Mouse (Mus musculus) stomach, embryonic 16.5 days (tissue): ENCODE measurements around the gene Dmap1. TPM values are rescaled to one million over a fixed set of nuclear protein-coding genes. Genes with fewer than 3 reads are reported as not detected.

Experiments used
- ATAC-seq: fragments of 200-750 bp; cut with Nextera tagmentation; 2 replicates; pipeline ENCODE4 v1.8.0; 2017; ENCODE audit warnings: moderate number of reproducible peaks, moderate TSS enrichment; ENCODE audit not compliant: insufficient read depth, low FRiP score
- H3K27ac ChIP-seq: fragments of 300-500 bp; sonication (generic); 2 replicates; pipeline ENCODE4 v1.5.1; 2014; ENCODE audit warnings: low read length
- H3K27me3 ChIP-seq: fragments of 300-500 bp; sonication (generic); 2 replicates; pipeline ENCODE4 v1.6.1; 2014; ENCODE audit warnings: low read length, control low read depth, mixed read lengths; ENCODE audit not compliant: control insufficient read depth, insufficient read depth
- H3K36me3 ChIP-seq: fragments of 300-500 bp; sonication (generic); 2 replicates; pipeline ENCODE4 v1.6.1; 2014; ENCODE audit warnings: low read length; ENCODE audit not compliant: control insufficient read depth, insufficient read depth
- H3K4me1 ChIP-seq: fragments of 300-500 bp; sonication (generic); 2 replicates; pipeline ENCODE4 v1.6.1; 2014; ENCODE audit warnings: low read length, control low read depth, mixed read lengths; ENCODE audit not compliant: control insufficient read depth, insufficient read depth
- H3K4me2 ChIP-seq: fragments of 300-500 bp; sonication (generic); 2 replicates; pipeline ENCODE4 v1.6.1; 2014; ENCODE audit warnings: low read depth, low read length, mixed read lengths
- H3K4me3 ChIP-seq: fragments of 300-500 bp; sonication (generic); replicated peaks from 2 replicates; pipeline ENCODE4 v1.5.1; 2014; ENCODE audit warnings: mild to moderate bottlenecking, low read length
- H3K9ac ChIP-seq: fragments of 300-500 bp; sonication (generic); 2 replicates; pipeline ENCODE4 v1.6.1; 2014; ENCODE audit warnings: low read length
- H3K9me3 ChIP-seq: fragments of 300-500 bp; sonication (generic); replicated peaks from 2 replicates; pipeline ENCODE4 v1.6.1; 2016; ENCODE audit warnings: low read length, control low read depth; ENCODE audit not compliant: control insufficient read depth
- WGBS: fragments of 180-500 bp; shearing (Covaris S2); extraction: QIAGEN DNeasy Blood & Tissue Kit; methylation state at CpG from one replicate; pipeline ENCODE4 v1.1.7; 2014; 5-methylcytosine and 5-hydroxymethylcytosine counted together
- polyA plus RNA-seq: library from polyadenylated mRNA; unstranded; fragments of >200 nt; fragmentation: Nextera tagmentation; extraction: Ambion mirVana; gene quantifications from 2 replicates; pipeline ENCODE4 v1.2.1, GENCODE M21; 2015

Gene Dmap1
- polyA plus RNA-seq, 1 experiment from 2014 or later: 42.8 TPM

DNA sequence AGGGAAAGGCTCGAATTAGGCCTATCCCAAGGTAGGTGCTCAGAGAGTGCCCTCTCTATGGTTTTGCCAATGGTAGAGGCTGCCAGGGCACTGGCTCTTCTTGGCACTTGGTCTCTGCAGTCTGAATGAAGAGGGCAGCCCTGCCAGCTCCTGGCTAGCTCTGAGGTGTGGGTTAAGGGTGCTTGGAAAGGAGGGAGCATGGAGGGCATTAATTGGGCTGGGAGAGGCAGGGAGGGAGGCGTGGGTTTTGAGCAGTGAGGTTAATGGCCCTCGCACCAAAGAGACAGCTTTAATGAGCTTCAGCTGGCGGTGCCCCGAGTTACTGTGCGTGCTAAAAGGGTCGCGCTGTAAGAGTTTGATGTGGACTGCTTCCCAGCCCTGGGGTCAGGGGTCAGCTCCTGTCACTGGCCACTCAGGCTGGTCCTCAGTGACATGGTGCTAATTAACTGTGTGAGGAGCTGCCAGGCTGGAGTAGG, 30.4 kb downstream of the Dmap1 start:
- Histone ChIP-seq H3K27me3 (no peaks in the 10 kb centered on the region), H3K9me3 (no peaks in the 10 kb centered on the region), H3K4me3 (no peak overlapping the region), H3K36me3 (peaks cover 4% of the 10 kb centered on the region; the same call in 1 of the 2 replicates), H3K27ac (no peak overlapping the region), H3K4me1 (no peaks in the 10 kb centered on the region), H3K9ac (no peak overlapping the region), H3K4me2 (no peak overlapping the region)
- 56% methylated on average over 8 of the region's 8 CpGs for WGBS
- ATAC-seq: no peak

DNA sequence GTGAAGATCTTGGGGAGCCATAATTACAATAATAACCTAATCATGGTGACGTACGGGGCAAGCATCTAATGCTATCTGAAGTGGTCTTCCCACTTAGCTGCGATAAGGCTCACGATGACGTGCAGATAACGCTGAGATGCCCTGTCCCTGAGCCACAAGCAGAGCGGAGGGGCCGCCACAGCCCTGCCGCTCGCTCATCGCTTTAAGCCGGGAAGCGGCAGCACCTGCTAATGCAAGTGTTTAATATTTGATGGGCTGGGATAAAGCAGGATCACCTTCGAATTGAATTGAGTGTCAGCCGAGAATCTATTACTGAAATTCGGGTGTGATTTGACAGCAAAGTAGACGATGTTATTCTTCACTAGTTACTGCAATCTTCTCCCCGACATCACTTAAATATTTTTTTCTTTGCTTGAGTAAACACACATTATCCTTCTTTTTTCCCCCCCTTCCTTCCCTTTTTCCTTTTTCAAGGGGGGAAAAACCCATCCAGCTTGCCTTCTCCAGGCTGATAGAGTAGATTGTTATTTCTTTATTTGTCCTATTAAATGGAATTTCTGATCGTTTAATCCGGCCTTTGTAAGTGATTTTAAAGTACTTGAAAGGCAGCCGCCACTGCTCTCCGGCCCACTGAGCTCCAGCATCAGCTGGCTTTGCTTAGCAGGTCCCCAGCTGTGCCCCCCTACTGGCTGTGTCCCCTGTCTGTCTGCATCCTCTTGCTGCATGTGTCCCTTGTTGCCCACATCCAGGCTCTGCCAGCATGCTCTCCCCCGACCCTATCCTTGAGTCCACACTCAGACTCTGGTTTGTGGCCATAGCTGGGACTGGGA, 34.9 kb downstream of the Dmap1 start:
- 64% methylated on average over 23 of the region's 23 CpGs for WGBS

DNA sequence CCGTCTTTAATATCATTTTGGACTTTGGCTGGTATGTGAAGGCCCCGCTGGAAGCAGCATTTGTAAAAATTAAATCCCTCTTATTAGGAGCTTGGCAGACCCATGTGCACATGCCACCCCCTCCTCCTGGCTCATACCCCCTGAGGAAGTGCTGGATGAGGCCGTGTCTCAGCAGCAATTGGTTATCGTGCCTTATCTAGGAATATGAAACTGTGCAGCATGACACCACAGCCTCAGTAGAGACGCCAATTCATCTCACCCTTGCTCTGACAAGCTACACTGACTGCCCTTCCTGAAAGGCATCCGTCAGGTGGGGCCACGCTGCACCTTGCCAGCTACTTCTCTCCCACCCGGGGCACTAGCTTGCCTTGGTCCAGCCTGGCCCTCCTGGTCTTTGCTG, 35.6 kb downstream of the Dmap1 start:
- H3K4me1 ChIP-seq: no peaks in the 10 kb centered on the region
- H3K4me2 ChIP-seq: no peak overlapping the region
- no peaks in the 10 kb centered on the region for H3K9me3 ChIP-seq
- no peak overlapping the region for H3K27ac ChIP-seq
- WGBS: 68% methylated on average over 8 of the region's 8 CpGs
- peaks cover 4% of the 10 kb centered on the region; the same call in 1 of the 2 replicates for H3K36me3 ChIP-seq
- H3K9ac ChIP-seq: no peak overlapping the region
- ATAC-seq: no peak
- H3K27me3 ChIP-seq: no peaks in the 10 kb centered on the region
- H3K4me3 ChIP-seq: no peak overlapping the region

More for the DNA sequence above, 34.9 kb downstream of the Dmap1 start:
- no peak for ATAC-seq
- no peak overlapping the region for H3K4me2 ChIP-seq
- no peak overlapping the region for H3K9ac ChIP-seq
- H3K36me3 ChIP-seq: peaks cover 4% of the 10 kb centered on the region; the same call in 1 of the 2 replicates
- no peaks in the 10 kb centered on the region for H3K9me3 ChIP-seq
- no peak overlapping the region for H3K4me3 ChIP-seq
- no peaks in the 10 kb centered on the region for H3K4me1 ChIP-seq
- H3K27me3 ChIP-seq: no peaks in the 10 kb centered on the region
- H3K27ac ChIP-seq: no peak overlapping the region

DNA sequence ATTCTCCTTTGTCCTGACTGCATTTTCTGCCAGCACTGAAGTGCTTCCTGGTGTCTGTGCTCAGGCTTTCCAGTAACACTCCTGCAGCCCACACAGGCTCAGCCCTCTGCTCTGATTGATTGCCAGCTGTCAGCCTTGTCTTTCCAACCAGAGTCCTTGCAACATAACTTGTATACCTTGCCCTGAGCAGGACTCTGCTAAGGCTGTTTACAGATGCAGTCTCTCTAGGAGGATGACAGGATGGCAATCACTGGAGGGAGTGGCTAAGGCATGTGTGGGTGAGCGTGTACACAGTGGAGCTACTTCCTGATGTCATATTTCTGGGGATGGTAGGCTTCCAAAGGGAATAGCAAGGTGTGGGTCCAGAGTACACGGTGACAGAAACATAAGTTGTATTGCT, 36.2 kb downstream of the Dmap1 start:
- H3K27me3 ChIP-seq: no peaks in the 10 kb centered on the region
- no peak overlapping the region for H3K4me3 ChIP-seq
- no peaks in the 10 kb centered on the region for H3K9me3 ChIP-seq
- H3K9ac ChIP-seq: no peak overlapping the region
- H3K36me3 ChIP-seq: peaks cover 4% of the 10 kb centered on the region; the same call in 1 of the 2 replicates
- WGBS: 64% methylated on average over 2 of the region's 2 CpGs
- no peaks in the 10 kb centered on the region for H3K4me1 ChIP-seq
- ATAC-seq: peak; percentile 40; the same call in 1 of the 2 replicates
- H3K4me2 ChIP-seq: no peak overlapping the region
- H3K27ac ChIP-seq: no peak overlapping the region

DNA sequence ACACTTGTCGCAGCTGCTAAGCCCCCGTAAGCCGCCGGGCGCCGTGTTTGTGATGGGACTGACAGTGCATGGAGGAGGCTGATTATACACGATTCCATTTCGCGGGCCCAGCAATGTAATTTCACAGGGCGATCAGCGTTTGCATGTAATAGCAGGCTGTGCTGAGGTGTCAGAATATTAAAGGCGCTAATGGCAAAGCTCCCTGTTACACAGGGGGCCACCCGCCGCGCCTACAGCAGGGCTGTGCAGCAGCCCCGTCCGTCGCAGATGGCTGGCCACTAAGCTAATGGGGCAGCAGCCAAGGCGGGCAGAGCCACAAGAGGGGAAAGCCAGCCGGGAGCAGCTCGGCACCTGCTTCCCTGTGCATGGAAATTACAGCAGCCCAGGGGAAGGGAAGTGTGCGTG, 37.0 kb downstream of the Dmap1 start:
- no peaks in the 10 kb centered on the region for H3K4me1 ChIP-seq
- no peak overlapping the region for H3K4me2 ChIP-seq
- H3K36me3 ChIP-seq: peaks cover 2% of the 10 kb centered on the region; the same call in 1 of the 2 replicates
- no peak overlapping the region for H3K27ac ChIP-seq
- WGBS: 64% methylated on average over 22 of the region's 22 CpGs
- no peak for ATAC-seq
- no peak overlapping the region for H3K9ac ChIP-seq
- no peak overlapping the region for H3K4me3 ChIP-seq
- no peaks in the 10 kb centered on the region for H3K9me3 ChIP-seq
- H3K27me3 ChIP-seq: no peaks in the 10 kb centered on the region

DNA sequence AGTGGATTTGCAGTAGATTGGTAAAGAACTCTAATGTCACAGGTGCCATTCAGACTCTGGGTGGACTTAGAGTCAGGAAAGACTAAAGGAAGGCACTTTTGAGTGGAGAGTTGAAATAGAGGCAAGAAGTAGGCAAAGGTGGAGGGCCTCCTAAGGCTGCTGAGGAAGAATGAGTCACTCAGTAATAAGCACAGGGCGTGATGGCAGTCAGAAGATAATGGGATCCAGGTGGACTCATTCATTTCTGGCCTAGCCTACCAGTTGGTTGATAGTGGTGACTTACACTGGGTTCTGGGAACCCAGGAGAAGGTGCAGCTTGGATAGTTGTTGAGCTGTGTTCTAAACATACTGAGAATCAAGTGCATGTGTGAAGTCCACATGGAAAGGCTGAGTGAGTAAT, 40.3 kb downstream of the Dmap1 start:
- H3K36me3 ChIP-seq: no peaks in the 10 kb centered on the region
- H3K9ac ChIP-seq: no peak overlapping the region
- no peaks in the 10 kb centered on the region for H3K4me1 ChIP-seq
- H3K4me2 ChIP-seq: no peak overlapping the region
- 67% methylated on average over 1 of the region's 1 CpGs for WGBS
- ATAC-seq: no peak
- H3K27ac ChIP-seq: no peak overlapping the region
- H3K9me3 ChIP-seq: no peaks in the 10 kb centered on the region
- no peaks in the 10 kb centered on the region for H3K27me3 ChIP-seq
- H3K4me3 ChIP-seq: no peak overlapping the region

DNA sequence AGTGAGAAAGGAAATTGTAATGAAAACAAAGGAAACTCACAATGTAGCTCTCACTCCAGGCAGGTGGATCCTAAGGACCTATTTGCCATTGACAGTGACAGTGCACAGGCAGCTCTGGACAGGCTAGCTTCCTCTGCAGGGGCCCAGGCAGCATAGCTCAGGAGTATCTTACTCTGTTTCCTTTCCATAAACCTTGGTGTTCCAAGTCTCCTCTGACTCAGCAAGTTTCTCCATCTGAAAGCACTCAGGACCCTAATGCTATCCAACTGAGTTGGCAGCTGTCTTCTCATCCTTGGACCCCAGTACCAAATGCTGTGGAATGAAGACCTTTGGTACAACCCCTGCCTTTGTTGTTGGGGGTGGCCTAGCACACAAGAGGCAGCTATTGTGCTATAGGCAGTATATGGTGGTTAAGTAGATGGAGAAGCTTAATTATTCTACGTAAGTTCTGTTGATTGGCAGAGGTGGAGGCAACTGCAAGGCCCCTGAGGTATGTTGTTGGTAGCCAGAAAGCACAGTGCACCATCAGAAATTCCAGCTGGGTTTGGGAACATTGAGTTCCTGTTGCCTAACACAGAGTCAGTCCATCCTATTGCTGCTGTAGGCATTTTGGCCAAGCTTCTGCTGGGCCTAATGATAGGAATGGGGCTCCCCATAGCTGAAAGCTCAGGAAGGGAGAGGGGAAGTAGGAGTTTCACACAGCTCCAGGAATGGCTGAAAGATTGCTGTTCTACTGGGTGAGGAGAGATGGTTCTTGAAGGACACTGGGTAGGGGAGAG, 41.0 kb downstream of the Dmap1 start:
- Histone ChIP-seq H3K4me1 (no peaks in the 10 kb centered on the region), H3K4me3 (no peak overlapping the region), H3K9me3 (no peaks in the 10 kb centered on the region), H3K27me3 (no peaks in the 10 kb centered on the region), H3K36me3 (no peaks in the 10 kb centered on the region), H3K9ac (no peak overlapping the region), H3K27ac (no peak overlapping the region), H3K4me2 (no peak overlapping the region)
- no peak; the same call in 1 of the 2 replicates for ATAC-seq
- 97% methylated on average over 1 of the region's 1 CpGs for WGBS

DNA sequence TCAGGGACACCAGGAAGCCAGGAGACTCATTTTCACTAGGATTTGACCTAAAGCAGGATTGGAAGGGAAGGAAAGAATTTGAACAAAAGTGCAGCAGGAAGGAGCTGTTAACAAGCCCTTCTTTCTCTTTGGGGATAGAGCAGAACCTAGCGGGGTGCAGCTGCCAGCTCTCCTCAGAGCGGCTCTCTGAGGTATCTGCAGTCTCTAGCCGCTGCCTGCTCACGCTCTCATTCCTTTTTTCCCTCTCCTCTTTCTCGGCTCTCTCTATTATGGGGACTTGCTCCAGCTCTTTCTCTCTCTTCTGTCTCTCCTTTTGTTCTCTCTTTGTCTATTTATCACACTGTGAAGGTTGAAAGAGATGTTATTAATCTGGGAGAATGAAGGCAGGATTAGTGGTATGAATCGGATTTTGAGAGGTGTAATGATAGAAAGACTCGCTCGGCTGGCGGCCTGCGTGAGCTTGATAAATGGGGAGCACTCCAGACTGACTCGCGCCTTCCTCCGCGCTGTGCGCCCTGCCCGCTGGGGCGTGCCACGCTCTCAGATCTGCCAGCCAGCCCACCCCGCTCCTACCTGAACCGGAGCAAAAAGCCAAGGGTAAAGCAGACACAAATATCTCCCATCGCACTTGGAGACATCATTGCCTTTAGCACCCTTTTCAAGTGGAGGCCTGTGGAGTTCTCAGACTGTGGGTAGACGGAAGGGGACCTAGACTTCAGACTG, 45.0 kb downstream of the Dmap1 start:
- H3K4me1 ChIP-seq: no peaks in the 10 kb centered on the region
- no peak overlapping the region for H3K9ac ChIP-seq
- no peak overlapping the region for H3K27ac ChIP-seq
- 67% methylated on average over 22 of the region's 22 CpGs for WGBS
- no peak overlapping the region for H3K4me2 ChIP-seq
- no peaks in the 10 kb centered on the region for H3K36me3 ChIP-seq
- H3K9me3 ChIP-seq: no peaks in the 10 kb centered on the region
- H3K27me3 ChIP-seq: no peaks in the 10 kb centered on the region
- no peak for ATAC-seq
- no peak overlapping the region for H3K4me3 ChIP-seq
